Mouse (Mus musculus): ENCODE measurements around the gene Cox4i2. TPM values are rescaled to one million over a fixed set of nuclear protein-coding genes. Genes with fewer than 3 reads are reported as not detected.

Cox4i2 gene
- polyA plus RNA-seq, 1 experiment from 2014 or later = 4.6 TPM

Small RNA genes lying within 50 kb of the gene (microRNA-seq; reads per million reads assigned to microRNA genes)
- not detected for gene Gm23802 (ENCODE audit: insufficient number of aligned reads)

Other genes starting within 250 kb of the Cox4i2 start
- not detected in 2 replicates for gene Defb26, start 242.5 kb upstream of the Cox4i2 start, polyA plus RNA-seq (2014; fragmentation: Nextera tagmentation; extraction: Ambion mirVana)
- not detected in 2 replicates for gene Defb28, start 235.9 kb upstream of the Cox4i2 start, polyA plus RNA-seq (2014; fragmentation: Nextera tagmentation; extraction: Ambion mirVana)
- not detected in 2 replicates for gene Defb29, start 214.1 kb upstream of the Cox4i2 start, polyA plus RNA-seq (2014; fragmentation: Nextera tagmentation; extraction: Ambion mirVana)
- gene Gm17416, start 184.8 kb upstream of the Cox4i2 start, polyA plus RNA-seq (2014; fragmentation: Nextera tagmentation; extraction: Ambion mirVana) = not detected in 2 replicates
- gene Defb21, start 181.4 kb upstream of the Cox4i2 start, polyA plus RNA-seq (2014; fragmentation: Nextera tagmentation; extraction: Ambion mirVana) = not detected in 2 replicates
- gene Defb19, start 173.9 kb upstream of the Cox4i2 start, polyA plus RNA-seq (2014; fragmentation: Nextera tagmentation; extraction: Ambion mirVana) = not detected in 2 replicates
- gene Defb45, start 154.8 kb upstream of the Cox4i2 start, polyA plus RNA-seq (2014; fragmentation: Nextera tagmentation; extraction: Ambion mirVana) = not detected in 2 replicates
- gene Defb36, start 149.8 kb upstream of the Cox4i2 start, polyA plus RNA-seq (2014; fragmentation: Nextera tagmentation; extraction: Ambion mirVana) = not detected in 2 replicates
- gene Defb25, start 131.1 kb upstream of the Cox4i2 start, polyA plus RNA-seq (2014; fragmentation: Nextera tagmentation; extraction: Ambion mirVana) = not detected in 2 replicates
- gene Rem1, start 127.2 kb upstream of the Cox4i2 start, polyA plus RNA-seq (2014; fragmentation: Nextera tagmentation; extraction: Ambion mirVana) = 0.21 and 0.32 TPM in 2 replicates
- 110 and 112 TPM in 2 replicates for gene H13, start 84.7 kb upstream of the Cox4i2 start, polyA plus RNA-seq (2014; fragmentation: Nextera tagmentation; extraction: Ambion mirVana)
- 37.9 and 39.5 TPM in 2 replicates for gene Mcts2, start 67.1 kb upstream of the Cox4i2 start, polyA plus RNA-seq (2014; fragmentation: Nextera tagmentation; extraction: Ambion mirVana)
- 51.1 and 53.1 TPM in 2 replicates for gene Id1, start 17.9 kb upstream of the Cox4i2 start, polyA plus RNA-seq (2014; fragmentation: Nextera tagmentation; extraction: Ambion mirVana)
- gene Bcl2l1, start 77.6 kb downstream of the Cox4i2 start, polyA plus RNA-seq (2014; fragmentation: Nextera tagmentation; extraction: Ambion mirVana) = 135 and 140 TPM in 2 replicates
- 168 and 185 TPM in 2 replicates for gene Tpx2, start 93.8 kb downstream of the Cox4i2 start, polyA plus RNA-seq (2014; fragmentation: Nextera tagmentation; extraction: Ambion mirVana)
- gene Mylk2, start 157.2 kb downstream of the Cox4i2 start, polyA plus RNA-seq (2014; fragmentation: Nextera tagmentation; extraction: Ambion mirVana) = not detected in 2 replicates
- gene Foxs1, start 179.0 kb downstream of the Cox4i2 start, polyA plus RNA-seq (2014; fragmentation: Nextera tagmentation; extraction: Ambion mirVana) = 1.4 and 2.3 TPM in 2 replicates
- gene Dusp15, start 197.5 kb downstream of the Cox4i2 start, polyA plus RNA-seq (2014; fragmentation: Nextera tagmentation; extraction: Ambion mirVana) = 0.80 and 0.99 TPM in 2 replicates
- gene Ttll9, start 208.3 kb downstream of the Cox4i2 start, polyA plus RNA-seq (2014; fragmentation: Nextera tagmentation; extraction: Ambion mirVana) = 1.5 and 1.6 TPM in 2 replicates